Mouse (Mus musculus) neural tube, embryonic 13.5 days (tissue): Measurements from ENCODE around the gene Galnt16. TPM values are rescaled to one million over a fixed set of nuclear protein-coding genes. Genes with fewer than 3 reads are reported as not detected.

Experiments
- ATAC-seq: fragments of 200-750 bp; cut with Nextera tagmentation; 2 replicates; pipeline ENCODE4 v1.8.0; 2017; ENCODE audit warnings: low read depth, mild to moderate bottlenecking, moderate TSS enrichment, moderate library complexity
- H3K27ac ChIP-seq: fragments of 300-500 bp; sonication (generic); replicated peaks from 2 replicates; pipeline ENCODE4 v1.5.1; 2015; ENCODE audit warnings: moderate library complexity, mild to moderate bottlenecking, inconsistent platforms
- H3K27me3 ChIP-seq: fragments of 300-500 bp; sonication (generic); 2 replicates; pipeline ENCODE4 v1.6.1; 2015; ENCODE audit warnings: mild to moderate bottlenecking, inconsistent platforms
- H3K36me3 ChIP-seq: fragments of 300-500 bp; sonication (generic); 2 replicates; pipeline ENCODE4 v1.6.1; 2015; ENCODE audit warnings: mild to moderate bottlenecking, inconsistent platforms
- H3K4me1 ChIP-seq: fragments of 300-500 bp; sonication (generic); replicated peaks from 2 replicates; pipeline ENCODE4 v1.6.1; 2015; ENCODE audit warnings: inconsistent platforms
- H3K4me2 ChIP-seq: fragments of 300-500 bp; sonication (generic); 2 replicates; pipeline ENCODE4 v1.6.1; 2015; ENCODE audit warnings: inconsistent platforms, mild to moderate bottlenecking, moderate library complexity
- H3K4me3 ChIP-seq: fragments of 300-500 bp; sonication (generic); 2 replicates; pipeline ENCODE4 v1.5.1; 2015; ENCODE audit warnings: mild to moderate bottlenecking, inconsistent platforms
- H3K9ac ChIP-seq: fragments of 300-500 bp; sonication (generic); 2 replicates; pipeline ENCODE4 v1.6.1; 2015; ENCODE audit warnings: moderate library complexity, mild to moderate bottlenecking, inconsistent platforms
- H3K9me3 ChIP-seq: fragments of 300-500 bp; sonication (generic); 2 replicates; pipeline ENCODE4 v1.6.1; 2016; ENCODE audit warnings: inconsistent platforms
- WGBS: fragments of 180-500 bp; shearing (Covaris S2); methylation state at CpG from one replicate; pipeline ENCODE4 v1.1.7; 2015; 5-methylcytosine and 5-hydroxymethylcytosine counted together
- polyA plus RNA-seq: library from polyadenylated mRNA; unstranded; fragments of >200 nt; fragmentation: Nextera tagmentation; extraction: Ambion mirVana; gene quantifications from 2 replicates; pipeline ENCODE4 v1.2.1, GENCODE M21; 2015

Gene Galnt16
- polyA plus RNA-seq = 27.9 and 28.9 TPM in 2 replicates

- Histone ChIP-seq H3K4me3 (peak within 1 kb of the TSS; percentile 89), H3K27me3 (peaks cover 27% of the 10 kb centered on the region), H3K9me3 (no peaks in the 10 kb centered on the region), H3K36me3 (no peaks in the 10 kb centered on the region), H3K4me1 (peaks cover 42% of the 10 kb centered on the region), H3K9ac (peak within 1 kb of the TSS; percentile 86), H3K27ac (peak within 1 kb of the TSS; percentile 93), H3K4me2 (peak within 1 kb of the TSS; percentile 85)
- 6% methylated on average over 14 of the region's 14 CpGs for whole genome bisulfite sequencing
- ATAC-seq = no peak; the same call in 1 of the 2 replicates
These were observed at the start of gene Galnt16 for GRCm38 (mm10) chr12:80517977-80518376. Gene Galnt16, plus strand, starts transcription at chr12:80518277.

GRCm38 (mm10) chr12:80470206-80470605 lies 47.9 kb upstream of the Galnt16 start:
- 93% methylated on average over 2 of the region's 2 CpGs for WGBS

GRCm38 (mm10) chr12:80471926-80472325 lies 46.2 kb upstream of the Galnt16 start:
- no peak overlapping the region for H3K4me3 ChIP-seq
- ATAC-seq = no peak
- H3K27me3 ChIP-seq = no peaks in the 10 kb centered on the region
- no peak overlapping the region for H3K4me2 ChIP-seq
- H3K9ac ChIP-seq = no peak overlapping the region
- 87% methylated on average over 4 of the region's 4 CpGs for WGBS
- no peaks in the 10 kb centered on the region for H3K9me3 ChIP-seq
- H3K36me3 ChIP-seq = 0 out of 2 replicates have a peak, but pooled peaks cover 6% of the 10 kb centered on the region
- no peaks in the 10 kb centered on the region for H3K4me1 ChIP-seq
- no peak overlapping the region for H3K27ac ChIP-seq

More at GRCm38 (mm10) chr12:80470206-80470605, 47.9 kb upstream of the Galnt16 start:
- Histone ChIP-seq H3K9ac (no peak overlapping the region), H3K9me3 (no peaks in the 10 kb centered on the region), H3K4me1 (no peaks in the 10 kb centered on the region), H3K4me3 (no peak overlapping the region), H3K27ac (no peak overlapping the region), H3K27me3 (no peaks in the 10 kb centered on the region), H3K36me3 (no peaks in the 10 kb centered on the region), H3K4me2 (no peak overlapping the region)
- ATAC-seq = no peak

GRCm38 (mm10) chr12:80473731-80474130 lies 44.3 kb upstream of the Galnt16 start:
- no peaks in the 10 kb centered on the region for H3K4me1 ChIP-seq
- H3K4me2 ChIP-seq = no peak overlapping the region
- 87% methylated on average over 3 of the region's 3 CpGs for WGBS
- no peaks in the 10 kb centered on the region for H3K9me3 ChIP-seq
- ATAC-seq = no peak
- no peak overlapping the region for H3K9ac ChIP-seq
- no peaks in the 10 kb centered on the region for H3K27me3 ChIP-seq
- no peak overlapping the region for H3K4me3 ChIP-seq
- peaks cover 6% of the 10 kb centered on the region; the same call in 1 of the 2 replicates for H3K36me3 ChIP-seq
- H3K27ac ChIP-seq = no peak overlapping the region

GRCm38 (mm10) chr12:80479986-80480385 lies 38.1 kb upstream of the Galnt16 start:
- Histone ChIP-seq H3K27me3 (no peaks in the 10 kb centered on the region), H3K4me1 (no peaks in the 10 kb centered on the region), H3K9ac (no peak overlapping the region), H3K4me3 (no peak overlapping the region), H3K9me3 (no peaks in the 10 kb centered on the region), H3K27ac (no peak overlapping the region), H3K36me3 (peaks cover 43% of the 10 kb centered on the region), H3K4me2 (no peak overlapping the region)
- ATAC-seq = no peak
- WGBS = 91% methylated on average over 3 of the region's 3 CpGs

- Histone ChIP-seq H3K9ac (no peak overlapping the region), H3K4me2 (no peak overlapping the region), H3K27ac (no peak overlapping the region), H3K4me3 (no peak overlapping the region), H3K27me3 (no peaks in the 10 kb centered on the region), H3K9me3 (no peaks in the 10 kb centered on the region), H3K4me1 (no peaks in the 10 kb centered on the region), H3K36me3 (peaks cover 60% of the 10 kb centered on the region)
- 76% methylated on average over 3 of the region's 3 CpGs for WGBS
- ATAC-seq = no peak
These were observed 34.7 kb upstream of the Galnt16 start for GRCm38 (mm10) chr12:80483397-80483796.

- Histone ChIP-seq H3K36me3 (peaks cover 56% of the 10 kb centered on the region), H3K4me2 (no peak overlapping the region), H3K27me3 (no peaks in the 10 kb centered on the region), H3K9me3 (no peaks in the 10 kb centered on the region), H3K4me1 (no peaks in the 10 kb centered on the region), H3K9ac (no peak overlapping the region), H3K4me3 (no peak overlapping the region), H3K27ac (no peak overlapping the region)
- WGBS = 96% methylated on average over 5 of the region's 5 CpGs
- no peak for ATAC-seq
These were observed 24.8 kb upstream of the Galnt16 start for GRCm38 (mm10) chr12:80493311-80493710.

- Histone ChIP-seq H3K9me3 (no peaks in the 10 kb centered on the region), H3K4me2 (no peak overlapping the region), H3K36me3 (peaks cover 36% of the 10 kb centered on the region), H3K4me1 (peaks cover 3% of the 10 kb centered on the region), H3K27ac (no peak overlapping the region), H3K27me3 (no peaks in the 10 kb centered on the region), H3K4me3 (no peak overlapping the region), H3K9ac (no peak overlapping the region)
- ATAC-seq = no peak
- WGBS = 100% methylated on average over 1 of the region's 1 CpGs
These were observed 22.4 kb upstream of the Galnt16 start for GRCm38 (mm10) chr12:80495691-80496090.

GRCm38 (mm10) chr12:80498356-80498755 lies 19.7 kb upstream of the Galnt16 start:
- Histone ChIP-seq H3K27me3 (no peaks in the 10 kb centered on the region), H3K4me1 (peaks cover 3% of the 10 kb centered on the region), H3K36me3 (peaks cover 11% of the 10 kb centered on the region), H3K9ac (no peak overlapping the region), H3K9me3 (no peaks in the 10 kb centered on the region), H3K4me2 (no peak overlapping the region), H3K27ac (no peak overlapping the region), H3K4me3 (no peak overlapping the region)
- WGBS = 60% methylated on average over 4 of the region's 4 CpGs
- ATAC-seq = no peak

GRCm38 (mm10) chr12:80500506-80500905 lies 17.6 kb upstream of the Galnt16 start:
- 30% methylated on average over 1 of the region's 1 CpGs for WGBS
- H3K4me2 ChIP-seq = no peak overlapping the region
- H3K9ac ChIP-seq = no peak overlapping the region
- H3K27me3 ChIP-seq = no peaks in the 10 kb centered on the region
- no peak for ATAC-seq
- no peak overlapping the region for H3K4me3 ChIP-seq
- peaks cover 3% of the 10 kb centered on the region for H3K4me1 ChIP-seq
- no peaks in the 10 kb centered on the region for H3K9me3 ChIP-seq
- H3K27ac ChIP-seq = no peak overlapping the region
- peaks cover 8% of the 10 kb centered on the region; the same call in 1 of the 2 replicates for H3K36me3 ChIP-seq

- no peaks in the 10 kb centered on the region for H3K9me3 ChIP-seq
- no peak for ATAC-seq
- no peaks in the 10 kb centered on the region for H3K36me3 ChIP-seq
- H3K9ac ChIP-seq = no peak overlapping the region
- no peak overlapping the region for H3K4me3 ChIP-seq
- H3K27me3 ChIP-seq = no peaks in the 10 kb centered on the region
- H3K4me2 ChIP-seq = no peak overlapping the region
- WGBS = 88% methylated on average over 5 of the region's 5 CpGs
- H3K27ac ChIP-seq = no peak overlapping the region
- peaks cover 15% of the 10 kb centered on the region for H3K4me1 ChIP-seq
These were observed 13.4 kb upstream of the Galnt16 start for GRCm38 (mm10) chr12:80504718-80505117.

GRCm38 (mm10) chr12:80507041-80507745 lies 10.9 kb upstream of the Galnt16 start:
- H3K9me3 ChIP-seq = no peaks in the 10 kb centered on the region
- no peak for ATAC-seq
- peaks cover 11% of the 10 kb centered on the region for H3K4me1 ChIP-seq
- 35% methylated on average over 14 of the region's 14 CpGs for WGBS
- no peaks in the 10 kb centered on the region for H3K27me3 ChIP-seq
- no peak overlapping the region for H3K4me3 ChIP-seq
- no peak overlapping the region for H3K9ac ChIP-seq
- H3K36me3 ChIP-seq = no peaks in the 10 kb centered on the region
- H3K4me2 ChIP-seq = no peak overlapping the region
- 0 out of 2 replicates have a peak overlapping the region, but pooled peaks have one; percentile 28 for H3K27ac ChIP-seq

- WGBS = 0% methylated on average over 25 of the region's 25 CpGs
- Histone ChIP-seq H3K27ac (peak overlapping the region; percentile 93), H3K9ac (peak overlapping the region; percentile 86), H3K4me3 (peak overlapping the region; percentile 89), H3K4me2 (peak overlapping the region; percentile 85), H3K27me3 (peaks cover 27% of the 10 kb centered on the region), H3K9me3 (no peaks in the 10 kb centered on the region), H3K4me1 (peaks cover 42% of the 10 kb centered on the region), H3K36me3 (no peaks in the 10 kb centered on the region)
- ATAC-seq = peak; percentile 68
These were observed 298 bp downstream of the Galnt16 start for GRCm38 (mm10) chr12:80518393-80518756.
